Mouse (Mus musculus) CH12F3 (cell line): Measurements from ENCODE around the gene Mrc2.

Experiments
- in situ Hi-C: fragments of 300-500 bp; cut with MboI; formaldehyde crosslinking; loops from 2 replicates; pipeline ENCODE4 v1.14.3; 2020; ENCODE audit warnings: low sequenced_read_pairs

Gene Mrc2

DNA sequence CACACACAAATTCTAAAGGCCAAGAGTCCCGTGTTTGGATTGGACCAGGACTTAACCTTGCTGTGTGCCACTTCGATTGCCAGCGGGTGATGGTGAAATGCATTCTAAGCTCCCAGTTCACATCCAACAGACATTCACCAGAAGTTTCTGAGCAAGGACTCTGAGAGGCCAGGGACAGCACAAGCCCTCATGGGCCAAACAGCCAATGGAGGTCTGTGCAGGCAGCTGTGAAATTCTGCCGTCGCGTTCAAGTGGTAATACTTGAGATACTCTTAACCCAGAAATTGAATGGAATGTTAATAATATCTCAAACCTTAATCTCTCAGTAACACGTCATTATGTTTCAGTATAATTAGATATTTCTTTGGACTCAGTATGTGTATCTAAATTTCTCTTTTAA lies 17.8 kb downstream of the Mrc2 start:
- in situ Hi-C loops = no loop called here

DNA sequence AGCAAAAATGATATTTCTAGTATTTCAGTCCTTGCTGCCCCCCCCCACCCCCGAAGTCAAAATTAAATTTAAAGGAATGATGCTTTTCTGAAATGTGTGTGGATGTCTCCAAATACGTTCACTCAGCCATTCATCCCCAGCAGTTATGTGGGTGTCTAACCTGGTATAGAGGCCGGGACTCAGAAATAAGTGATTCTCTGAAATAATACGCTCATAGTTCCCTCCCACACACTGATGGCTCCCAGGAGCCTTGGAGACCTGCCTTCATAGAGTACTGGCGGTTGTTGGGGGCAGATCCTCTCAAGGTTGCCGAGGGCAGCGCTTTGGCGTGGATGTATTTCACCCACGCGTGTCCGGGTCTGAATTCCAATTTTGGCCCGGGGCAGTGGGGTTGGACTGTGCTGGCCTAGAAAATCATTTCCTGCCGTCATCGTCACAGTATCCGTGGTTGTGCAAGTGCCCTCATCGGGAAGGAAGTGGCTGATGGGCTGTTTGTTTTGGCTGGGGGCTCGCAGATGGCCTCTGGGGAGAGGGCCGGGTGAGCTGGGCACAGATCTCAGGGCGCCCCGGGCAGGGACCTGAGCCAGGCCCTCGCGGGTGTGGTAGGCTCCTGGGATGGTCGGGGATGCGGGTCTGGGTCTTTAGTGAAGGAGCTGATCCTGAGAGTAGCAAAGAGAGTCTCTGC lies 19.0 kb downstream of the Mrc2 start:
- in situ Hi-C loops = no loop called here

DNA sequence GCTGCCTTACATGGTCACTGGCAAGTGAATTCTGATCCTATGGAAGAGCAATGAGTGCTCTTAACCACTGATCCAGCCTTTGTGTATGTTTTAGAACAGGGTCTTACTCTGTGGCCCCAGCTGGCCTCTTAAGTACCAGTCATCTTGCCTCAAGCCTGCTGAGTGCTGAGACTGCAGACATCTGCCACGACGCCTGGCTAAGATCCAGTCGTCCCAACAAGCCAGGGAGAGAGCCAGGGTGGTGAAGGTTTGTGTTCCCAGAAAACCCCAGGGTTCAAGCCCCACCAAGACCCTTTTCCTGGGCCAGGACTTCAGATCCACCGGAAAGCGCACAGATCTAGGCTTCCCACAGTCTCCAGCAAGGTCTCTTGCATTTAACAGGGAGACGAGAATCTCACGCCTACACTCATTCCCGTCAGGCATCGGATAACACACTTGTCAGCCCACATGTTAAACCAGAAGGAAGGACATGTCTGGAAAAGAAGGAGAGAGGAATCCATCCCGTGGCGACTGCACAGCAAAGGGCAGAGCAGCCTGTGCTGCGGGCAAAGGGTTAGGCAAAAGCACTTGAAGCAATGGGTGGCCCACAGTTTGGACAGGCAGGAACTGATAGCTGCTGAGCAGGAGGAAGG lies 20.0 kb downstream of the Mrc2 start:
- in situ Hi-C loops = no loop called here

DNA sequence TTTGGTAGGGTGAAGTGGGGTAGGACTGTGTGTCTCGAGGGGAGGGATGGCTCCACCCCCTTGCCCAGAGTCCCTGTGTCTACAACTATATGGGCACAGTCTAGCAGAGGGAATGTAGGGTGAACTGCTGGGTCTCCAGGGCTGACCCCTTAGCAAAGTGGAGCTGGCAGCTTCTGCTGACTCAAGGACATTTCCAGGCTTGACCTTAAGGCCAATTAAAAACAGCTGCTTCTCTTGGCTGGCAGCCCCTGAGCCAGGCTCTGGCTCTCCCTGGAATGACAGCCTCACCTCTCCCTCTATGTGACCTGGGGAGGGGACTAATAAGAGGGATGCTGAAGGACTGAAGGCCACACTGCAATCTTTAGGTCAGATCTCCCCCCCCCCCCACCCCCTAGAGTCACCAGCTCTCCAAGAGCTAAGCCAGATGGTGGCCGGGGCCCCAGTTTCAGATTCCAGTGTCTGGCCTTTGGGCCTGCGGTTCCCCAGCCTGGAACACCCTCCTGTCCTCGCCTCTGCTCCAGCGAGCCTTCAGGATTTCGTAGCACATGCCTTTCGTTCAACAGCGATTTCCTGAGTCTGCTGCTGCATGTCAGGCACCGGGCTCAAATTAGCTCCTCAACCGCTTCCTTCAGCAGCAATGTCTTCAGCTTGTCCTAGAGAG lies 20.7 kb downstream of the Mrc2 start:
- in situ Hi-C loops = no loop called here

DNA sequence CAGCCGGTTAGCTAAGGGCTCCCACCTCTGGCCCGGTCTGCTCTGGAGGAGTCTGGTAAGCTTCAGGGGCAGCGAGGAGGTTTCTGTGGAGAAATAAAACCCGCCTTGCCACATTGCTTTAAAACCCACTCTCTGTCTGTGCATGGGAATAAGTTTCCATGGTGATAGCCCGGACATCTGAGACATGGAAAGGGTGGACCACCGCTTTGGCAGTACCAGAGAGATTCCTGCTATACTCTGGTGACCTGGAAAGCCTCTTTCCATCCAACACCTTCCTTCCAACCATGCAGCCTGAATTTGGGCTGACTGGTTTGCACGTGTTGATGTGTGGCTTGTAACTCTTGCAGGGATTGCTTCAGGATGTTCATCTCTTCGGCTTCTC lies 21.2 kb downstream of the Mrc2 start:
- in situ Hi-C loops = no loop called here

GRCm38 (mm10) chr11:105315296-105315695 lies 22.9 kb downstream of the Mrc2 start:
- in situ Hi-C loops = no loop called here

DNA sequence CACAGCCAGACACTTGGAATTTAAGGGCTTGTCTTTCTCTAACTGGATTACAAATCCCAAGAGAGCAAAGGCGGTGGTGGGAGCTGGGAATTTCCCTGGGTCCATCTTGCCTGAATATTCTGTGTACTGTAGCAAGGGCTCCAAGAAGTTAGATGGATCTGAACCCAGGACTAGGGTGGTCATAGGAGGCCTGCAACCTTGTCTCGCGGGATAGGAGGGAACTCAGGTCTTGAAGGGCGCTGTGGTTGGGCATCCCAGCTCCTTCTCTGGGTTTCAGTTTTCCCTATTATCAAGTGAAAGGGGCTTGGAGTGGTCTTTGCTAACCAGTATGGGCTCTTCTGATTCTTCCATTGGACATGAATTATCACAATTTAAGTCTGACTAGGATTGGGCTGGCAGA lies 23.7 kb downstream of the Mrc2 start:
- in situ Hi-C loops = no loop called here

DNA sequence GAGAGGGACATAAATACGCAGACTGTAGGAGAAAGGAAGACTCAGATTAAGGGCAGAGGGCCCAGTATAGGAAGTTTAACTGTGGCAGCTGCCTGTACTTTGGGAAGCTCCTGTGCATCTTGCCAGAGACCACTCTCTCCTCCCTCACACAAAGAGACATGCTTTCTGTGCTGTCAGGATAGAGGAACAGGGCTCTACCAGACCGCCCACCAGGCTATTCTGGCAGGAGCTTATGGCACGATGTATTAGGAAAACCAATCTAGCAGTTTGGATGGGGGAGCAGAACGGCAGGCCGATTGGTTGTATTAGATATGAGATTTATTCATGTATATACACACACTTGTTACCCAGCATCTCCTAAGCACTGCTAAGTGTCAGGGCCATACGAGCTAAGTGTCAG lies 25.3 kb downstream of the Mrc2 start:
- in situ Hi-C loops = no loop called here

DNA sequence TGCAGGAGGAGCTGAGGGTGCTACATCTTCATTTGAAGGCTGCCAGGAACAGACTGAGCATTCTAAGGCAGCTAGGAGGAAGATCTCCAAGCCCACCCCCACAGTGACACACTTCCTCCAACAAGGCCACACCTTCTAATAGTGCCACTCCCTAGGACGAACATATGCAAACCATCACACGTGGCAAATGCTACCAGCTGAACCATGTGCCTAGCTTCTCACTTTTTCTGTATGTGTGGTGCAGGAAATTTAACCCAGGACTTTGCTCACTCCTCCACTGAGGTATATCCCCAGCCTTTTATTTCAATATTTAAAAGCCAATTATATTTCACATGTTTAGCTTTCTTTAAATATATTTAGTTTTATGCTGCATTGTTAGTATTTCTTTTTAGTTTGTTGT lies 28.6 kb downstream of the Mrc2 start:
- in situ Hi-C loops = no loop called here

DNA sequence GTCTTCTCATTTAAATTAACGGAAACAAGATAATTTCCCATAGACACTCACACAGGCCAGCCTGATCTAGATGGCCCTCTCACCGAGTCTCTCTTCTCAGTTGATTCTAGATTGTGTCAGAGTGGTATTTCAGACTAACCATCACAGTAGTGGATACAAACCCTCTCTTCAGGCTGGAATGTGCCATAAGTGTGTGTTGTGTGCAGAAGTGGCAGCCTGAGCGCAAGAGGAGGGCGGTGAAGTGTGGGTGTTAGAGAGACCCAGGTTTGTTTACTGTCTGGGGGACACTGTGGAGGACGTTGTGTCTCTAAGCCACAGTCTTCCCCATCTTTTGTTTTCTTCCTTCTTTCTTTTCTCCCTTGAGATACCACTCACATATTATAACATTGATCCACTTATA lies 31.1 kb downstream of the Mrc2 start:
- in situ Hi-C loops = no loop called here

DNA sequence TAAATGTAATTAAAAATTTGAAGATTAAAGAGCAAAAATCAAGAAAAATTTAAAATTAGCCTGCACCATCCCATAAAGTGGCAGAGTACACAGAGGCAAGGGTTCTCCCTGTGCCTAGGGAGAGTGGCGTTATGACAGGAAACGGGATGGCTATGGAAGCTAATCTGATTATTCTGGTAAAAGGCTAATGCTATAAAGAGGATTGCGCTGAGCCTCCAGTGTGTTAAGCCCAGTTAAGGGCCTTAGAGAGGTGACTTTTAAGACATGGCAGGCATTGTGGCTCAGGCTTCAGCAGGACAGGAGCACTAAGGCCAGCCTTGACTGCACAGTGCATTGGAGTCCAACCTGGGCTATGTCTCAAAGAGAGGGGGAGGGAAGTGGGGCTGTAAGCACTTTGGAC lies 34.7 kb downstream of the Mrc2 start:
- in situ Hi-C loops = no loop called here

GRCm38 (mm10) chr11:105329962-105330361 lies 37.5 kb downstream of the Mrc2 start:
- in situ Hi-C loops = no loop called here

- in situ Hi-C loops = no loop called here
Measured at GRCm38 (mm10) chr11:105331129-105331528, 38.7 kb downstream of the Mrc2 start.

GRCm38 (mm10) chr11:105331732-105332131 lies 39.3 kb downstream of the Mrc2 start:
- in situ Hi-C loops = no loop called here

- in situ Hi-C loops = no loop called here
Measured at GRCm38 (mm10) chr11:105332468-105332867, 40.0 kb downstream of the Mrc2 start.

DNA sequence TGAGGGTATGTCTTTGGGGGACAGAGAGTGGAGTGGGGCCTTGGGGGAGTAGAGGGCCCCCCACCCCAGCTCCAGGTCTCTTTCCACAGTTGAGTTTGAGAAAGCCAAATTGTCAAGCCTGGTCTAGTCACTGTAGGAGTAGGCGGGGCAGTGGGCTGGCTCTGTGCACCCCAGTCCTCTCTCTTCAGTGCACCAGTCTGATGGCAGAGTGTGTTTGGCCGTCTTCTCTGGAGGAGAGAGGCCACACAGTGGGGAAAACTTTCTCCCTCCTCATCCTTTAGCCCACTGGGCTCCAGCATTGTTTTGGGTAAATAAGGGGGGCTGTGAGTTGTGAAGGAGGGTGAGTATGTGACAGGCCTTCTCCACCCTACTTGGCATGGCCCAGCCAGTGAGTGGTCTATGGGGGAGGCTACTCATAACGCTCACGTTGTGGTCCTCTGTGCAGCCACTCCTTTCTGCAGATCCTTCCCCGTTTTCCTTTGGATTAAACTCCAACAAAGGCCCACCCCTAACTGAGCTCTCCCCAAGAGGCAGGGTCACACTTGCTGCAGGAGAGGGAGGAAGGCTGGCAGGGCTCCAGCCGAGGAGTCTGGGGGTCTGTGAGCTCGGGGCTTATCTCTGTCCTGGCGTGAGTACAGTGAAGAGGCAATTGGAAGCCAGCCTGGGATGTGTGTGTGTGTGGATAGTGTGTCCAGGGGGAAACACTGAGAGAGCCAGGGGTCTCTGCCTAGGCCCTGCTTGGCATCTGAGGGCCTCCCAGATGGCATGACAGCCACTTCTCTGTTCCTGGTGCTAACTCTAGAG lies 41.6 kb downstream of the Mrc2 start:
- in situ Hi-C loops = no loop called here

DNA sequence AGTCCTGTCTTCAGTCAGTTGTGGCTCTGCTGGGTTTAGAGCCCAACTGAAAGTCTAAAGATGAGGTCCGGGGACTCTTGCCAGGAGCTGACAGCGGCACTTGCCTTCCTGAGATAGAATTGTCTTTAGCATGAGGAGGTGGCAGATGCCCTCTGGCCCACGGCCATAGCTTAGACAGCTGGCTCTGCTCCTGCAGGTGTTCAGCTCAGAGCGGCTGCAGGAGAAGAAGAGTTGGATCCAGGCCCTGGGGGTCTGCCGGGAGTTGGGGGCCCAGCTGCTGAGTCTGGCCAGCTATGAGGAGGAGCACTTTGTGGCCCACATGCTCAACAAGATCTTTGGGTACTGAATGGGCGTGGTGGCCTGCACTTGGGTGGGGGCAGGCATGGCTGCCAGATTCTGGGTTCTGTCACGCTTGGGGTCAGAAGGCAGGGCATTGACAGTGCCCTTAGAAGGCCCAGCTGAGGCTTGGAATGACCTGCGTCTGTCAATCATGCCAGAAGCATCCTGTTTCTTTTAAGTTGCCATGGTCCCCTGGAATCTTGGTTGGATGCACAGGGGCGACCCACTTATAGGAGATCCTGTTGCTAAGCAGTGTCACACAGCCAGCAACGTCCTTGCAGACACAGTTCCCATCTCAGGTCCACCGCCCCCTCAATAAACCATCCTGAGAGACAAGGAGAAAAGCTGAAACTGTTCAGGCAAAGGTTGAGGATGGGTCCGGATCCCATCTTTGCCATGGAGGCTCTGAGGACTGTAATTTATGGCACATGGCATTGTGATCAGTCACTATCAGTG lies 46.4 kb downstream of the Mrc2 start:
- in situ Hi-C loops = no loop called here

- in situ Hi-C loops = loop anchor here (10.0 kb wide), 1 partner anchor 570 kb away; no protein-coding TSS in a partner anchor
Measured at GRCm38 (mm10) chr11:105345284-105345683, 52.8 kb downstream of the Mrc2 start.

DNA sequence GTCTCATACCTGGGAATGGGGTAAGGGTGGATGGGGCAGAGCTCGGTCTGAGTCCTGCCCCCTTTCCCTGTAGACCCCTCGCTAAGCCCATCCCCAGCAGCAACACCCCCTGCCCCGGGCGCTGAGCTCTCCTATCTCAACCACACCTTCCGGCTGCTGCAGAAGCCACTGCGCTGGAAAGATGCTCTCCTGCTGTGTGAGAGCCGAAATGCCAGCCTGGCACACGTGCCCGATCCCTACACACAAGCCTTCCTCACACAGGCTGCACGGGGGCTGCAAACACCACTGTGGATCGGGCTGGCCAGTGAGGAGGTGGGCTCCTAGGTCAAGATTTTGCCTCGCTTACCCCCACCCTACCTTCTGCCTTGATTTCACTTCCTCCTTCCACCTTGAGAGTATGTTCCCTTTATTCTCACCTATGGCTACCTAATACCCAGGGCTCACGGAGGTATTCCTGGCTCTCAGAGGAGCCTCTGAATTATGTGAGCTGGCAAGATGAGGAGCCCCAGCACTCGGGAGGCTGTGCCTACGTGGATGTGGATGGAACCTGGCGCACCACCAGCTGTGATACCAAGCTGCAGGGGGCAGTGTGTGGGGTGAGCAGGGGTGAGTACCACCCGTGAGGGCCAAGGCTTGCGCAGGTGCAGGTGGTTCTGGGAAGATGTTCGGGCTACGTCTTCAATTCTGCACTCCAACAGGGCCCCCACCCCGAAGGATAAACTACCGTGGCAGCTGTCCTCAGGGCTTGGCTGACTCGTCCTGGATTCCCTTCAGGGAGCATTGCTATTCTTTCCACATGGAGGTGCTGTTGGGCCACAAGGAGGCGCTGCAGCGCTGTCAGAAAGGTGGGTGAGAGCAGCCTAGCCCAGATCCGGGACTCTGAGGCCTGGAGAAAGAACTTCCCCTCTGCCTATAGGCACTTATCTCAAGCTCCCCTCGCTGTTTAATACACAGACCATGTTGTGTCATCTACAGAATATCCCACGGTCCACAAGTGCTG lies 55.0 kb downstream of the Mrc2 start:
- in situ Hi-C loops = loop anchor here (10.0 kb wide), 1 partner anchor 567 kb away; no protein-coding TSS in a partner anchor
